Comparison of ENCODE assay signal across 19 mouse cellular contexts in genomic region chr7:102253631-102254030, GRCm38 (mm10). TPM values are rescaled to one million over a fixed set of nuclear protein-coding genes. Genes with fewer than 3 reads are reported as not detected.
A peak's percentile ranks its signal among the peaks of the same experiment; 100 is the strongest.
DNase-seq lines count a peak whose midpoint lies in the region; ATAC-seq lines count a peak whose summit lies in the region.
"Had no signal": no experiment of that assay in that cellular context is flagged by ENCODE, and none has a peak within 500 bp of the region (broad histone marks: within the 10 kb centered on the region; RNA-seq: fewer than 3 reads in every experiment).

No protein-coding gene starts in this region.

- no peak for ATAC-seq in megakaryocyte, adult 5-6 weeks (ENCODE audit: poor library complexity, severe bottlenecking)
- ATAC-seq in liver, embryonic 12.5 days = no peak
- ATAC-seq in liver, embryonic 16.5 days (ENCODE audit: low read depth) = no peak
- ATAC-seq: forebrain, embryonic 13.5 days; forebrain, postnatal 0 days had no signal

- no peaks in the 10 kb centered on the region for H3K9me3 ChIP-seq in megakaryocyte, embryonic 14.5 days
- no peaks in the 10 kb centered on the region for H3K9me3 ChIP-seq in liver, embryonic 12.5 days (replicated peaks)
- H3K9me3 ChIP-seq in liver, embryonic 16.5 days (replicated peaks; ENCODE audit: control insufficient read depth, low read length) = no peaks in the 10 kb centered on the region
- H3K9me3 ChIP-seq: embryonic facial prominence, embryonic 12.5 days; forebrain, embryonic 13.5 days; heart, embryonic 15.5 days had no signal

- peak overlapping the region; percentile 39; the same call in 1 of the 2 replicates for H3K9ac ChIP-seq in liver, embryonic 12.5 days
- H3K9ac ChIP-seq in liver, embryonic 16.5 days (ENCODE audit: low read depth, low read length) = peak overlapping the region; percentile 29; the same call in 1 of the 2 replicates
- H3K9ac ChIP-seq: embryonic facial prominence, embryonic 12.5 days; forebrain, embryonic 13.5 days; forebrain, postnatal 0 days; heart, embryonic 15.5 days; hindbrain, embryonic 14.5 days had no signal

- peak overlapping the region; percentile 43 for H3K4me2 ChIP-seq in liver, embryonic 12.5 days
- H3K4me2 ChIP-seq in liver, embryonic 16.5 days (ENCODE audit: low read depth, low read length) = peak overlapping the region; percentile 46; the same call in 1 of the 2 replicates
- H3K4me2 ChIP-seq: embryonic facial prominence, embryonic 12.5 days; forebrain, embryonic 13.5 days; heart, embryonic 11.5 days; heart, embryonic 15.5 days; hindbrain, embryonic 14.5 days had no signal

- H3K4me1 ChIP-seq in megakaryocyte, embryonic 14.5 days = peaks cover 46% of the 10 kb centered on the region
- peaks cover 49% of the 10 kb centered on the region for H3K4me1 ChIP-seq in liver, embryonic 12.5 days
- peaks cover 18% of the 10 kb centered on the region for H3K4me1 ChIP-seq in liver, embryonic 16.5 days (ENCODE audit: control insufficient read depth, low read depth, low read length)

- peak overlapping the region; percentile 42 for H3K4me3 ChIP-seq in megakaryocyte, embryonic 14.5 days (replicated peaks)
- no peak overlapping the region for H3K4me3 ChIP-seq in liver, embryonic 12.5 days
- H3K4me3 ChIP-seq in liver, embryonic 16.5 days (ENCODE audit: low read depth, low read length) = 0 out of 2 replicates have a peak overlapping the region, but pooled peaks have one; percentile 5
- H3K4me3 ChIP-seq: embryonic facial prominence, embryonic 12.5 days; forebrain, embryonic 13.5 days; heart, adult 2 months; heart, embryonic 15.5 days had no signal

- no peaks in the 10 kb centered on the region for H3K36me3 ChIP-seq in megakaryocyte, embryonic 14.5 days (replicated peaks; ENCODE audit: low read length)
- H3K36me3 ChIP-seq in liver, embryonic 12.5 days = no peaks in the 10 kb centered on the region
- no peaks in the 10 kb centered on the region for H3K36me3 ChIP-seq in liver, embryonic 16.5 days (ENCODE audit: control insufficient read depth, insufficient read depth)
- H3K36me3 ChIP-seq: embryonic facial prominence, embryonic 12.5 days; heart, embryonic 15.5 days had no signal

- H3K27me3 ChIP-seq in megakaryocyte, embryonic 14.5 days (replicated peaks) = no peaks in the 10 kb centered on the region
- no peaks in the 10 kb centered on the region for H3K27me3 ChIP-seq in liver, embryonic 12.5 days (replicated peaks)
- no peaks in the 10 kb centered on the region for H3K27me3 ChIP-seq in liver, embryonic 16.5 days (ENCODE audit: control insufficient read depth, insufficient read depth, low read depth, low read length)
- H3K27me3 ChIP-seq: embryonic facial prominence, embryonic 12.5 days; forebrain, embryonic 13.5 days had no signal

- DNase-seq in layer of hippocampus, postnatal 10 days (ENCODE audit: low spot score in 2 of 2) = no peak
- DNase-seq in adrenal gland, adult 2 months = no peak
- DNase-seq: adrenal gland, postnatal 10 days; cerebellum, adult 11-12 months; cerebellum, adult 9-10 months; cerebellum, postnatal 25 days; forebrain, postnatal 0 days; gastrocnemius, postnatal 14 days; heart, adult 2 months; heart, postnatal 14 days had no signal

- 19% methylated on average over 1 of the region's 1 CpGs for WGBS in liver, embryonic 12.5 days (ENCODE audit: insufficient replicate concordance)
- WGBS in liver, embryonic 16.5 days (ENCODE audit: insufficient replicate concordance) = 29% methylated on average over 1 of the region's 1 CpGs

- H3K27ac ChIP-seq in liver, embryonic 12.5 days = peak overlapping the region; percentile 54; the same call in 1 of the 2 replicates
- peak overlapping the region; percentile 10; the same call in 1 of the 2 replicates for H3K27ac ChIP-seq in liver, embryonic 16.5 days (ENCODE audit: low read length)
- H3K27ac ChIP-seq: embryonic facial prominence, embryonic 12.5 days; forebrain, embryonic 13.5 days; heart, adult 2 months; heart, embryonic 15.5 days; hindbrain, embryonic 14.5 days had no signal

RNA-seq across cellular contexts. Expression of gene Rhog, which starts 2.2 kb away (rescaled TPM):
- polyA plus RNA-seq in megakaryocyte, embryonic 14.5 days (2012; ENCODE audit: insufficient read depth, low replicate concordance) = 210 and 238 TPM in 2 replicates
- total RNA-seq in megakaryocyte, adult 5-6 weeks (2015) = 359 and 397 TPM in 2 replicates
- 89.0 and 112 TPM in 2 replicates for total RNA-seq in megakaryocyte, adult 5-6 weeks (2017)
- polyA plus RNA-seq in liver, embryonic 12.5 days (2016; fragmentation: Nextera tagmentation; extraction: Ambion mirVana) = 61.3 and 63.3 TPM in 2 replicates
- 49.5 and 56.3 TPM in 2 replicates for polyA plus RNA-seq in liver, embryonic 16.5 days (2015; fragmentation: Nextera tagmentation; extraction: Ambion mirVana)
- 10 to 100 TPM; 15.8 to 16.3 TPM for total RNA-seq in layer of hippocampus, postnatal 10 days (2021)
- 10 to 100 TPM; 48.0 to 62.7 TPM for total RNA-seq in adrenal gland, adult 2 months (2021)
- 60.0 and 69.0 TPM in 2 replicates for polyA plus RNA-seq in adrenal gland, adult 2 months (2012; rRNA removed)

RNA-seq across cellular contexts. Expression of gene Stim1, which starts 14.0 kb away (rescaled TPM):
- polyA plus RNA-seq in megakaryocyte, embryonic 14.5 days (2012; ENCODE audit: insufficient read depth, low replicate concordance) = 106 and 312 TPM in 2 replicates
- 28.0 and 28.8 TPM in 2 replicates for total RNA-seq in megakaryocyte, adult 5-6 weeks (2015)
- 35.5 and 59.3 TPM in 2 replicates for total RNA-seq in megakaryocyte, adult 5-6 weeks (2017)
- 19.5 and 19.9 TPM in 2 replicates for polyA plus RNA-seq in liver, embryonic 12.5 days (2016; fragmentation: Nextera tagmentation; extraction: Ambion mirVana)
- 15.8 and 16.2 TPM in 2 replicates for polyA plus RNA-seq in liver, embryonic 16.5 days (2015; fragmentation: Nextera tagmentation; extraction: Ambion mirVana)
- total RNA-seq in layer of hippocampus, postnatal 10 days (2021) = 10 to 100 TPM; 56.7 to 66.1 TPM
- 10 to 100 TPM; 68.2 to 74.8 TPM for total RNA-seq in adrenal gland, adult 2 months (2021)
- polyA plus RNA-seq in adrenal gland, adult 2 months (2012; rRNA removed) = 68.4 and 77.7 TPM in 2 replicates

RNA-seq across cellular contexts. Expression of gene Pgap2, which starts 43.6 kb away (rescaled TPM):
- 8.0 and 17.3 TPM in 2 replicates for polyA plus RNA-seq in megakaryocyte, embryonic 14.5 days (2012; ENCODE audit: insufficient read depth, low replicate concordance)
- 32.7 and 38.7 TPM in 2 replicates for total RNA-seq in megakaryocyte, adult 5-6 weeks (2015)
- total RNA-seq in megakaryocyte, adult 5-6 weeks (2017) = 19.7 and 20.0 TPM in 2 replicates
- polyA plus RNA-seq in liver, embryonic 12.5 days (2016; fragmentation: Nextera tagmentation; extraction: Ambion mirVana) = 28.5 and 28.6 TPM in 2 replicates
- 24.8 and 25.2 TPM in 2 replicates for polyA plus RNA-seq in liver, embryonic 16.5 days (2015; fragmentation: Nextera tagmentation; extraction: Ambion mirVana)
- 10 to 100 TPM; 29.9 to 34.3 TPM for total RNA-seq in layer of hippocampus, postnatal 10 days (2021)
- total RNA-seq in adrenal gland, adult 2 months (2021) = 10 to 100 TPM; 62.6 to 96.0 TPM
- polyA plus RNA-seq in adrenal gland, adult 2 months (2012; rRNA removed) = 320 and 360 TPM in 2 replicates

RNA-seq across cellular contexts. Expression of gene Nup98, which starts 43.7 kb away (rescaled TPM):
- 0.81 and 1.1 TPM in 2 replicates for polyA plus RNA-seq in megakaryocyte, embryonic 14.5 days (2012; ENCODE audit: insufficient read depth, low replicate concordance)
- total RNA-seq in megakaryocyte, adult 5-6 weeks (2015) = 55.6 and 60.6 TPM in 2 replicates
- total RNA-seq in megakaryocyte, adult 5-6 weeks (2017) = 39.4 and 43.7 TPM in 2 replicates
- polyA plus RNA-seq in liver, embryonic 12.5 days (2016; fragmentation: Nextera tagmentation; extraction: Ambion mirVana) = 30.4 and 31.0 TPM in 2 replicates
- 14.0 and 14.5 TPM in 2 replicates for polyA plus RNA-seq in liver, embryonic 16.5 days (2015; fragmentation: Nextera tagmentation; extraction: Ambion mirVana)
- total RNA-seq in layer of hippocampus, postnatal 10 days (2021) = 10 to 100 TPM; 33.3 to 34.0 TPM
- total RNA-seq in adrenal gland, adult 2 months (2021) = 10 to 100 TPM; 47.8 to 84.4 TPM
- 10.1 and 13.5 TPM in 2 replicates for polyA plus RNA-seq in adrenal gland, adult 2 months (2012; rRNA removed)

Comparison
In these comparisons a context has a peak if more than half of its experiments do, and no peak if none do; other contexts are left out.
1. RNA of gene Pgap2, which starts 43.6 kb away (polyA plus RNA-seq): 320 to 360 TPM in adrenal gland, adult 2 months; 28.5 to 28.6 TPM in liver, embryonic 12.5 days, 24.8 to 25.2 TPM in liver, embryonic 16.5 days and 8.0 to 17.3 TPM in megakaryocyte, embryonic 14.5 days; every median in the first group is over 10 times any median in the second.